Mouse (Mus musculus) gonadal fat pad, adult 2 months (tissue): ENCODE results near the gene Scamp4. TPM values are rescaled to one million over a fixed set of nuclear protein-coding genes. Genes with fewer than 3 reads are reported as not detected.

Experiments
- DNase-seq: peaks from one replicate; pipeline ENCODE4 v3.0.0-alpha.2; 2012; ENCODE audit warnings: low read depth
- polyA plus RNA-seq: library from polyadenylated mRNA; depleted of rRNA; stranded (reverse); fragments of >200 nt; gene quantifications from 2 replicates; pipeline ENCODE4 v1.2.3, GENCODE M21; 2012; rRNA removed

The Scamp4 gene
- 82.6 and 91.5 TPM in 2 replicates for polyA plus RNA-seq

DNA sequence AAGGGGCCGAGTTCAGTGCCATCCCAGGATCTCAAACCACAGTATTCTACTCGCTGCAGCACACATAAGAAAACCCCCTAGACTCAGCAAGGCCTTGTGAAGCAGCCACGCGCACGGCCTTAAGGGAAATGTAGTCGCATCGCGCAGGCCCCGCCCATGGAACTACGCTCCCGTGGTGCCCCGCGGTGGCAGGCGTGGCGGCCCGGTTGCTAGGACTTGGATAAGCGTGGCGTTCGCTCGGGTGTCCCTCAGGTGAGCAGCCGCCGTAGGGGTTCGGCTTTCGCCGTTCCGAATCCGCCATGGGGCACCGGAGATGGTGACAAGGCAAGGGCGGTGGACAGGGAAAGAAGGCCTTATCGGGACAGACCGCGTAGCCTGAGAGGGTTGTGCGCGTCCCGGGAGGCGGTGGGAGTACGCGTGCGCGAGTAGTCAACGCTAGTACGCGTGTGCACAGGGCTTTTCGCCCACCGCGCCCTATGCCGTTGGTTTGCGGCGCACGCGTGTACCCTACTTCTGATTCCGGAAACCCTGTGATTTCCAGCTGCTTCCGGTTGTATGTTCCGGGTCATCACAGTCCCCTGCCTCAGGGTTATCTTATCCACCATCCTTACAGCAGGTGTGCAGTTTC lies at the start of gene Scamp4, which contains the start of gene Adat3:
Gene Scamp4, plus strand, starts transcription at position 175 of the 628 bp plus-strand sequence.
Gene Adat3, plus strand, starts transcription at position 183 of the 628 bp plus-strand sequence.
- no peak for DNase-seq

DNA sequence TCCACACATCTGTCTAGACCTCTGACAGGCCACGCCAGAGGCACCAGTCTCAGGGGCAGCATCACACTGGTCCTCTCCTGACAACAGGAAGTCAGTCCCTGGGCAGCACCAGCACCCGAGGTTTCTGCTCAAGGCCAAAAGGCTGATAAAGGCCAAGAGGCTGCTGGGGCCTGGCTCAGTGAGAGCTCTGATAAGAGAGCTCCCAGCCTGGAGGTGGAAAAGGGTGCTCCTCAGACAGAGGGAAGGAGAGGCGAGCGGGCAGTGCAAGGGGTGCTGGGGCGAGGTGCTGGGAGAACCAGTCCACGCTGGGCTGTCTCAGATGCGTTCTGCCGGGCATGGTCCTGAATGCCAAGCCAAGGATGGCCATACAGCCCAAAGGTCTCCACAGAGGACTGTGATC lies 49.1 kb upstream of the Scamp4 start:
- no peak for DNase-seq

DNA sequence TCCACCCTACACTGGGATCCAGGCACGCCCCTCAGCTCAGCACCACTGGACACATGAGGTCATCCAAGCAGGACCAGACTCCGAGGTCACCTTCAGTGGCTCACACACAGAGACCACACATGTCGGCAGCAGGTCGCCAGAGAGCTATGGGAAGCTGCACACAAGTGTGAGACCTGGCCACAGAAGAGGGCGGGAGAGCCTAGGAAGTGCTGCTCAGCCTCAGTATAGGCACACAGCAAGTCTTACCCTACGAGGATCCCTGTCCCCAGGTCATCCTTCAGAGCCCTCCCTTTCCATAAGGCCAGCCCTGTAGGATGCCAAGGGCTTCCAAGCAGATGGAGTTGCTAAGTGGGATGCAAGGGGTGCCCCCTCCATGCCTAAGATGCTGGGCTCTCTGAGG lies 48.7 kb upstream of the Scamp4 start:
- no peak for DNase-seq

DNA sequence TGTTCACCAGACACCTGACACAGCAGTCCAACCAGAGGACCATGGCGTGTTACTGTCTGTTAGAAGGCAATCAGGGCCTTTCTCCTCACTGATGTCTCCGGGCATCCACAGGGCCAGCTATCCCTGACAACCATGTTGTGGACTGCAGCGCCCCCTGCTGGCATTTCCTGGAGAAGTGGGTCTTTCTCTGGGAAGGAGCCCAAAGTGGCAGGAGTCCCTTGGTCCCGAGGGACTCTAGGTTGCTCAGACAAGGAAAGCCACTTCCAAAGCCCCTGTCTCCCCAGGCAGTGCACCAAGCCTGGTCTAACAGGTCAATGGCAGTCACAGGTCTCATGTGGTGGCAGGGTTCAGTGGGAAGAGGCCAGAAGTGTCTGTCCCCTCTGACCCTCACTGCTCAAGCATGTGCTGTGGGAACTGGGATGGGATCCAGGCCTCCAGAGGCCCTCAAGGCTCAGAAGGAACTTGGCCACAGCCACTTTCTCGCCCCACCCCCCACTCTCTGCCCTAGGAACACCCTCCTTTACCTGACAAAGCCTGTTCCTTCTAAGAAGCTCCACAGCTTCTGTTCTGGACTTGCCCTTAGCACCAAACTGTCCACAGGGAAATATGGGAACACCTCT lies 45.2 kb upstream of the Scamp4 start:
- no peak for DNase-seq

DNA sequence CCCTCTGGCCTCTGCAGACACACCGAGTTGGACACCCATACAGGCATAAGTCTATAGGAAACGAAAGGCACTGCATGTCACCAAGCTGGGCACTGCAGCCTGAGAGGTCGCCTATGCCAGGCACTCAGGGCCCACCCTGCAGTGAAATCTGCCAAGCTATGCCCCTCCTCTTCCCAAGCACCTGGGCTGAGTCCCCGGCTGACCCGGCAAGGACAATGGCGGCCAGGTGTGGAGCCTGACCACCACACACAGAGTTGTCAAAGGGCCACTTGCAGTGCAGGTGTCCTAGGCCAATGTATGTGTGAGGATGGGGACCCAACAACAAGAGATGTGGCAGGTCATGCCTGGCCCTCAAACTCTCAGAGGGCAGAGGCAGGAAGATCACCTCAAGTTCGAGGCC lies 43.2 kb upstream of the Scamp4 start:
- no peak for DNase-seq

DNA sequence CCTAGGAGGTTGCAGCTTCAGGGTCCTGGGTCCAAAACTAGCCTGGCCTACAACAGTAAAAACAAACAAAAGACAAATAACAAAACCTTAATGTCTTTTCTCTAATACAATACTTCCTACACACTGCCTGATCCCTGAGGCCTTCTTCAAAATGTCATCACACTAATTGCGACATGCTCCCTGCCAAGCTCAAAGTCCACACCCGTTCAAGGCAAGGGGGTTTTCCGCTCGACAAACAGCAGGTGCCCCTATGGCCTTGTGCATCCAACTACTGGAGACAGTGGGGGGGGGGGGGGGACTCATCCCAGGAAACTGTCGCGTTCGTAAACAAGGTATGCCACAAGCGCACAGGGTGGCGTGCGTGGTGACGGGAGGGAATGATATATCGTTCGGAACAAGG lies 42.1 kb upstream of the Scamp4 start:
- no peak for DNase-seq

DNA sequence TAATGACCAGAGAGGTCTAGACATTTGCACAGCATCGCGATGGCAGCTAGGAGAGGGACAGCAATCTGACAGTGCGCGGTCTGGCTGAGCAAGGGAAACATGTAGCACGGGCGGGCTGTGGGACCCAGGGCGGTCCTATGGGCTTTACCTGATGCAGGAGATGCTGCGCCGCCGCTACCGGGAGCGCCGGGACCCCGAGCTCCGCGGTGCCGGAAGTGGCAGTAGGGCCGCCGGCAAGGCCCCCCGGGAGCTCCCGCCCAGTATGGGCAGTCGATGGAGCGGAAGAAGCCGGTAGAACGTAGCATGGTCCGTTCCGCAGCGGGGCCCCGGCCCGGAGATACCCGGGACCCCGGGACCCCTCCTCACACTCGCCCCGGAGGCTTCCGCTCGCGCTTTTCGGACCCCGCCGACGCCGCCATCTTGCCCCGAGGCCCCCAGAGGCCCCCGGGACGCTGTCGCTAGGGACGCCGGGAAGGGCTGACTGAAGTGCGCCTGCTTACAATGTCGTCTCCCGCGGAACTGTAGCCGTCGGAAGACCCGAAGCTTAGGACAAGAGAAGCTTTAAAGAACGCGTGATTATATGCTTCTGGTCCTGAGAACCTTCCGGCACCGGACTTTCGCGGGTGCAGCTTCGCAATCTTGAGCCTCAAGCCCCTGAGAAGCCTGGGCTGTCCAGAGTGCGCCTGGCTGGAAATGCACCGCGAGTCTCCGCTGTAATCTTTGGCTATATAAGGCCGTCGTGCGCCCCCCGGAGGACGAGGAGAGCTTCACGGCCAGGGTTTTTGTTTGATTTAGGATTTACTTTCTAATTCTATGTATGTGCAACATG lies 41.3 kb upstream of the Scamp4 start, which contains the start of gene Rexo1:
Gene Rexo1, minus strand, starts transcription at position 445 of the 829 bp plus-strand sequence.
- no peak for DNase-seq

DNA sequence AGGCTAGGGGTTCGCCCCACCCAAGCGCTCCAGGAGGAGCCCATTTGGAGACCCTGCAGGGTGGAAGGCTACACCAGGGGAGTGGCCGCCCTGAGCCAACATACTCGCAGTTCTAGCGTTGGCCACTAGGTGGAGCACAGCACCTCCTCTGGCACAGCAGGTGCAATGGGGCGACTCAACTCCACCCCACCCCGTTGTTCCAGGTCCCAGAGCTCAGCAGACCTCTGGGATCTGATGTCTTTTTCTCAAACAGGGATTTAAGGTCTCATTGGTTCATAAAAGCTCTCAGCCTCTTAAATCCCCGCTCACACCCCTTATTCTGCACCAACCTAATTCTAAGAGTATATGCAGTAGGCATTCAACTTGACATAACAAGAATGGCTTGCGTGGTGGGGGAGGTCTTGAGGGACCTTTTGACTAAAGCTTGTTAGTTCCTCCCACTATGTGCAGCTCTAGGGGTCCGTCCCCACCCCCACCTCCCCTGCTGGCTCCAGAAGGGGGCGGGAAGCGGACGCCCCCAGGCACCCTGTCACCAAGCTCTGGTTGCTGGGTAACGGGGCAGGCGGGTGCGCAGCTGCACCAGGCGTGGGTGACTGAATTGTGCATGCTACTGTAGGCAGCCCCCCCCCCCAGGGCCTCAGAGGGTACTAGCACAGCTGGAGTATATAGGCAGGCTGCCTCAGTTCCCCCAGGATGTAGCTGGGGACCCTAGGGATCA lies 36.1 kb upstream of the Scamp4 start:
- DNase-seq, result no peak

DNA sequence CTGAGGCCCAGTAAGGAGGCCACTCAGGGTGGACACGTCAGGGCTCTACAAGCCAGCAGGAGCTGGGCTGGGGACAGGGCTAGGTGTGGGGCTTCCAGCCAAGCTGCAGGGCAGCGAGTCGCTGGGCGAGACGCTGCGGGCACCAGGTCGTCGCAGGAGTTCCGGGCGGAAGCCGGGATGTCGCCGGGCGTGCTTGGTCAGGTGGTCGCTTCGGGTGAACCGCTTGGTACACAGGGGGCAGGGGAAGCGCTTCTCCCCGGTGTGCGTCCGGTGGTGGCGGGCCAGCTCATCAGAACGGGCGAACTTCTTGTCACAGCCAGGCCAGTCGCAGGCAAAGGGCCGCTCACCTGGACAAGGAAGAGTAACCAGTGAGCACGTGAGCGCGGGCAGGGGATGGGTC lies 33.8 kb upstream of the Scamp4 start:
- no peak for DNase-seq

DNA sequence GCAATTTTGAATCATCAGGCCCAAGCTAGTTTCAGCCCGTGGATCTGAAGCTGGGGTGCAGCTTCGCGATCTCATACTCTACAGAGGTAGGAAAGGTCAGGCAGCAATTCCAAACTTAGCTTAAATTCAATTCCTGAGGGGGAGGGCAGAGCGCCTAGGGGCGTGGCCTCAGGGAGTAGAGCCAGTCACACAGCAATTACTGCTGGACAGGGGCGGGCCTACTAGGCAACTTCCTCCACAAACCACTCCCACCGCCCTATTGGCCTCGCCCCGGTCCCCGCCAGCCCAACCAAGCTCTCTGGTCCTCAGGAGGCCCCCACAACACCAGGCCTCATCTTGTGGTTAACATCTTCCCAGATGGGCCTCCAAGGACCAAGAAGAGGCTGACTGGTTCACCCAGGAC lies 33.0 kb upstream of the Scamp4 start:
- DNase-seq, result no peak

DNA sequence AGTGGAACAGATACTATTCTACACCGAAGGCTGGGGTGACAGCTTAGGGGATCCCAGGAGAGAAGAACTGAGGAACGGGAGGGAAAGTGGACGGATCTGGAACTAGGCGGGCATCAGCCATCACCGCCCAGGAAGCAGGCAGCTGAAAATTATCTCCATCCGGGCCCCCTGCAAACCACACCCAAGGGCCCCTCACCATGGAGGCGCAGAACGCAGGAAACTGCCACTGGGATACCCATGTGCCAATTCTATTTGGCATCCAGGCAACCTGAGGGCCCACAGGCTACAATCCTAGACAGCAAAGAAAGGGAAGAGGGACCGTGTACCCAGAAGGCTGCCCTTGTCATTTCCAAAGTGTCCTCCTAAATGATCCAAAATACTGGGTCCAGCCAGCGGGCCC lies 32.3 kb upstream of the Scamp4 start:
- DNase-seq, result no peak

DNA sequence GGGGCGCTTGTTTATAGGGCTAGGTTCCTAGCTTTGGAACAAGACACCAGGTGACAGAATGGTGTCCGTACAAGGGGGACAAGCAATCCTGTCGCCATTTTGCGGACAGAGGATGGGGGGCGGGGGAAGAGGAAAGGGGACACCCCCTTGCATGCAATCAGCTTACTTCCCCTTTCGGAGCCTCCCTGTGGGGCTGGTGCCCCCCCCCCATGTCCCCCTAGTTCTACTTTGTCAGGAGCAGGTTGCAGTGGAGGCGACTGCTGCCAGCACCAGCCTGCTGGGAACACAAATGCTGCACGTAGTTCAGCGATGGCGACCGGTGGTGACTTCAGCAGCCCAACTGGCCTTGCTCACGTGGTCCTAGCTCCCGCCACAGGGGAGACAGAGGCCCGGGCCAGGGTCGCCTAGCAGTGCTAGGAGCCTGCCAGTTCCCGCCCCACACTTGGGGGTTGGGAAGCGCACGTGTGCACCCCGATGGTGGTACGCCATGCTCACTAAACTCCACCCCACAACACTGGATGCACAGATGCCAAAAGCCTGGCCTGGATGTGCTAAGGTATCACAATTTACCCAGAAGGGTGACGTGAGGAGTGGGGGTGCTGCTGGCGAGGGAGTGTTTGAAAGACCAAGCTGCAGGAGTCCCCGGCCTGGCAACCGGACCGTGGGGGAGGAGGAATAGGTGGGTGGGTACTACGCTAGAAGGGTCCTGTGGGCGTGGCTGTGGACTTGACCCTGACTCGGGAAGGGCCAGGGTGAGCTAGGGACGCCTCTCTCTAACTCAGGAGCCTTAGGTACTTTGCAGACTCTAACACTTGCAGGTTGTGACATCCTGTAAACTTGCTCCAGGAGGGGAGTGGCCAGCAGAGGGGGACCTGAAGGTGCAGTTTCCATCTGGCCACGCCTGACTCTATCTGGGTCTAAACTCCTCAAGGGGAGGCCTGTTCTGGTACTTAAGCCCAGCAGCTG lies 31.5 kb upstream of the Scamp4 start:
- no peak for DNase-seq

DNA sequence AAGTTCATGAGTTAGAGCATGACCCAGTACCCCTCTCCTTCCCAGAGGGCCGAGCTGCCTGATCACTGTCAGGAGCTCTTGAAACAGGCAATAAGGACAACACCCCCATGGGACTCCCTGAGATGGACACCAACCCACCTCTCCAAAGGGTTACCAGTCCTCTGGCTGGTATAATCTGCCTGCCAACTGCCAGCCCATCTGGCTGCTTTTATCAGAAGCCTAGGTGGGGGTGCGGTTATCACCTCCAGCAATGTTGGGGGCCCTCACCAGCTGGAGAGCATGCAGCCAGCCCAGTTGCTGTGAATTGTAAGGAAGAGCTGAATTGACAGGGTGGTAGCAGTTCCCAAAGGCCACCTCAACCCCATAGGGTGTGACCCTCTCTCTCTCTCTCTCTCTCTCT lies 30.2 kb upstream of the Scamp4 start:
- no peak for DNase-seq

DNA sequence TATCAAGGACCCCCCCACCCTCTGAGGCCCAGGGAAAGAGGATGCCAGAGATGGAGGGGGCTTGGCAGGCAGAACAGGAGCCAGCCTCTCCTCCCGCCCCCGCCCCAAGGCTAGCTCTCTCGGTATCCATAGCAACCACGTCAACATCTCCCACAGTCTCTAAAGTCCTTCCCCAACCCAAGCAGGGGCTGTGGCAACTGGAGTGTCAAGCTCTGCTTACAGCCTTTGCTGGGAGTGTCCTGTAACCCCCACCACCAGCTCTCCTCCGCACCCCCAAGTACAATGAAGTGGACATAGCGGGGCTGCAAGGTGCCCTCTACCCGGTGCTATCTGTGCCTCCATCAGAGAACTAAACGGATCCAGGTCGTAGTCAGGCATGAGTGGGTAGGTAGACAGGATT lies 28.7 kb upstream of the Scamp4 start:
- no peak for DNase-seq

DNA sequence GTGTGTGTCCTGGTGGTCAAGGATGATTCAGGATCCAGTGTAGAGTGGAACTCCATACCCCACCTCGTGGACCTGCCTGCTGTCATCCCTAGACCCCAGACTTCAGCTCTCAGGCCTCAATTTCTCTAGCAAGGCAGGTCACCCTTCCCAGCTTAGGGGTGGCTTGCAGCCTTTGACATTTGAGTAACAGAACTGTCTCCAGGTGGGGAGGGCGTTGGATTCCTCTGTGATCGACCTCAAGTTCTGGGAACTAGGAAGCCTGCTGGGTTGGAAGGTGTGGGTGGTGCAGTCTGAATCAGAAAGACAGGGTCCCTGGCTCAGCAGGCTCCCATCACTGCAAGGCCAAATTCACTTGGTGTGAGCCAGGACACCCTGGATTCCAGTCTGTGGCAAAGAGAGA lies 27.8 kb upstream of the Scamp4 start:
- DNase-seq, result no peak

DNA sequence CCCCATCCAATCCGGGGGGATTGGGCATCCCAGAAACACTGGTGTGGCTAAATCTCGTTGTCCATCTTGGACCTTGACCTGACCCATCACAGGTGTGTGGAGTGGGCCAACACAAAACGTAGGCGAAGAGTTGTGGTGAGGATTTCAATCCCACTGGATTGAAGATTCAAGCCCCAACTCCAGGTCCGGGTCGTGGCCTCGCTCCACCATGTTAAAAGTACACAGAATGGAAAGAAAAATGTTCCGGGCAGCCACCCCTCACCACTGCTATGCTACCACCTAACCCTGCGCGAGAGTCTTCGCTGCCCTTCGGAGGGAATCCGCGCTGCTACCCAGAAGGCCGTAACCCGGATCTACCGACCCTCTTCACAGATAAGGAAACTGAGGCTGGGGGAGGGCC lies 26.7 kb upstream of the Scamp4 start:
- no peak for DNase-seq

DNA sequence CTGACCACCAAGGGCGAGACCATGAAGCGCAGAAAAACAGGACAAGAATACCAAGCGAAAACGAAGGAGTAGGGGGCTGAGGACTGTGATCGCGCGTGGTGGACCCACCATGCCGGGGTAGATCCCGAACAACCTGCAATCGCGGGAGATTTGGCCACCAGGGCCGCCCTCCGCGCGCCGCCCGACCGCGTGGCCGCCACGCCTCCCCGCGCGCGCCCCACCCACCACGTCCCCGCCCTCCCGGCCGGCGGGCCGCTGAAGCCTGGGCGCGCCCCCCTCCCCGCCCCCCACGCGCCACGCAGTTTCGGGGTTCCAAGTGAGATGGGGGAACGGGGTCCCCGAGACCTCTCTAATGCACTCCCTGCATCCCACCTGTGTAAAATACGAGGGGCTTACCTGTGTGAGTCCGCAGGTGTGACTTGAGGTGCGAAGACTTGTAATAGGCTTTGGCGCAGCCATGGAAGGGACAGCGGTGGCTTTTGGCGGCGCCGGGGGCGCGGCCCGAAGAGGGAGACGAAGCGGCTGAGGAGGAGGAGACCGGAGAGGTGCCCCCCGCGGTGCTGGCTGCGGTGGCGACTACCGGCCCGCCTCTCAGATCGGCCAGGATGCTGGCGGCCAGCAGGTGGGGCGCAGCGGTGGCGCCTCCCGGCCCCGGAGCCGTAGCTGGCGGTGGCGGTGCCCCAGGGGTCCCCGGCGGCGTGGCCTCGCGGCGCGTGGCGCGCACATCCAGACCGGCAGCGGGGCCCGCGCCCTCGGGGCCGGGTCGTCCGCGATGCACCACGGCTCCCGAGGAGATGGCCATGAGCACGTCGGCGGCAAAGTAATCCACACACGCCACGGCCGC lies 26.1 kb upstream of the Scamp4 start:
- DNase-seq, result no peak

DNA sequence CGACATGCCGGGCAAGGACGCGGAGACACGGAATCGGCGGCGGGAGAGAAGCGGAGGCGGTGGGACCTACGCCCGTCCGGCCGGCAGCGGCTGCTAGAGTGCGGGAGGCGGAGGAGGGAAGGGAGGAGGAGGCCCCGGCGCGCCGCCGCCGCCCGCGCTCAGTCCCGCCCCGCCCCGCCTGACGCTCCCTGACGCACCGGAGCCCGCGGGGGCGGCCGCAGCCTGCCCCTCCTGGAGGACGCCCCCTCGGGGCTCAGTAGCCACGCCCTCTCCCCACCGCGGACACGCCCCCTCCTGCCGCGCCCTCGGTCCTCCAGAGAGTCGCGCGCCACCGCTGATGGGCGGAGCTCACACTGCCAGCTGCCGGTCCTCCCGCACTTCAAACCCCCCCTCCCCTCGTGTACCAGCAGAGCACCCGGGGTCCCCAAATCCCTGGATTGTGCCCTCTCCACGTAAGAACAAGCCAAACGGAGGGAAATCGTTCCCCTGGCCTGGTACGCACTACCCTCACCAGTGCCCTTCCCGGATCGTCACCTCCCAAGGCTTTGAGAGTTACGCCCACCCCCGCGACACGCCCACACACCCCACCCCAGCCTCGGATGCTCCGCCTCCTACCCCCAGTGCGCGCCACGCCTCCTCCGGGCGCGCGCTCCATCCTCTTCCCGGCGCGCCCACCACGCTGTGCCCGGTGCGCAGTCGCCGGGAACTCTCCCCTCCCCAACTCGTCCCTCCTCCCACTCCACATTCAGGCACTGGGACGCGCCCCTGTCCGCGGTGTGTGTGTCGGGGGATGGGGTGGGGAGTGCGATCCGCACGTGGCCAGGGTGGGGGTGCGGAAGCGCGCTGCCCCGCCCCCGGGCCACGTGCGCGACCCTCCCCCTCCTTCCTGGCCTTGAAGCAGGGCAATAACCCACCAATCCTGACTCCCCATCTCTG lies 25.2 kb upstream of the Scamp4 start, which contains the start of gene Klf16:
Gene Klf16, minus strand, starts transcription at position 127 of the 936 bp plus-strand sequence.
- DNase-seq, result no peak
